Mouse (Mus musculus) CH12.LX (cell line): ENCODE measurements around the gene D17H6S53E. TPM values are rescaled to one million over a fixed set of nuclear protein-coding genes. Genes with fewer than 3 reads are reported as not detected.

ENCODE experiments used
- DNase-seq: peaks from one replicate; pipeline ENCODE4 v3.0.0-alpha.2; 2013; ENCODE audit errors: extremely low read depth
- H3K27ac ChIP-seq: 2 replicates; pipeline ENCODE4 v1.5.1; 2012; ENCODE audit warnings: low read depth, mild to moderate bottlenecking, control low read depth, moderate library complexity; ENCODE audit not compliant: insufficient read depth
- H3K27me3 ChIP-seq: replicated peaks from 2 replicates; pipeline ENCODE3; 2012; ENCODE audit warnings: inconsistent platforms
- H3K36me3 ChIP-seq, 2 experiments: replicated peaks in 1 of 2; 2 replicates each; pipeline versions ENCODE3 to v1.6.1; 2012; ENCODE audit warnings: inconsistent platforms in 1 of 2, low read length in 1 of 2, mild to moderate bottlenecking in 1 of 2, mixed read lengths in 1 of 2, moderate library complexity in 1 of 2; ENCODE audit not compliant: control insufficient read depth in 1 of 2, insufficient read depth in 1 of 2
- H3K4me1 ChIP-seq, 2 experiments: 2 replicates each; pipeline ENCODE4 v1.6.1; 2012; ENCODE audit warnings: inconsistent platforms in 1 of 2, moderate library complexity in 1 of 2; ENCODE audit not compliant: insufficient read depth in 2 of 2, control insufficient read depth in 1 of 2
- H3K4me2 ChIP-seq: 2 replicates; pipeline ENCODE4 v1.6.1; 2012; ENCODE audit warnings: low read depth, mild to moderate bottlenecking, control low read depth; ENCODE audit not compliant: poor library complexity, insufficient read depth, severe bottlenecking
- H3K4me3 ChIP-seq, 3 experiments: fragments of 150-350 bp in 1 of 3; sonication (generic) in 1 of 3; replicated peaks in 1 of 3; 2 replicates each; pipeline versions ENCODE3 to v1.5.1; 2011 to 2012; ENCODE audit warnings: low read depth in 2 of 3, low read length in 2 of 3, mild to moderate bottlenecking in 2 of 3, moderate library complexity in 2 of 3, control low read depth in 1 of 3, improper control_type of control experiment in 1 of 3, inconsistent platforms in 1 of 3, mixed read lengths in 1 of 3; ENCODE audit not compliant: poor library complexity in 1 of 3
- H3K79me2 ChIP-seq: replicated peaks from 2 replicates; pipeline ENCODE4 v1.6.1; 2012; ENCODE audit warnings: mild to moderate bottlenecking, moderate library complexity; ENCODE audit not compliant: control insufficient read depth, poor library complexity, insufficient read depth, severe bottlenecking; ENCODE audit errors: extremely low read depth
- H3K9ac ChIP-seq: 2 replicates; pipeline ENCODE4 v1.6.1; 2012; ENCODE audit warnings: low read depth, mild to moderate bottlenecking, control low read depth, moderate library complexity; ENCODE audit not compliant: insufficient read depth
- H3K9me3 ChIP-seq: replicated peaks from 2 replicates; pipeline ENCODE3; 2012; ENCODE audit warnings: low read length, inconsistent platforms, mixed read lengths
- CHD1 ChIP-seq: IDR thresholded peaks from 2 replicates; pipeline ENCODE4 v1.6.1; 2012; ENCODE audit warnings: low read depth, low read length, improper control_type of control experiment, inconsistent platforms
- E2F4 ChIP-seq: IDR thresholded peaks from 2 replicates; pipeline ENCODE4 v1.6.1; 2011; ENCODE audit warnings: low read depth, low read length, improper control_type of control experiment; ENCODE audit not compliant: insufficient replicate concordance
- ELF1 ChIP-seq: IDR thresholded peaks from 2 replicates; pipeline ENCODE4 v1.6.1; 2014; ENCODE audit warnings: low read depth, mild to moderate bottlenecking, inconsistent platforms, low read length, improper control_type of control experiment
- EP300 ChIP-seq: IDR thresholded peaks from 2 replicates; pipeline ENCODE4 v1.6.1; 2011; ENCODE audit warnings: low read length, improper control_type of control experiment
- ETS1 ChIP-seq: conservative IDR thresholded peaks from 2 replicates; pipeline ENCODE4 v1.6.1; 2012; ENCODE audit warnings: low read depth, mild to moderate bottlenecking, inconsistent platforms, low read length, improper control_type of control experiment, moderate library complexity
- GABPA ChIP-seq: IDR thresholded peaks from 2 replicates; pipeline ENCODE4 v1.6.1; 2012; ENCODE audit warnings: low read depth, low read length, improper control_type of control experiment, inconsistent platforms; ENCODE audit not compliant: insufficient replicate concordance
- HCFC1 ChIP-seq: IDR thresholded peaks from 2 replicates; pipeline ENCODE4 v1.6.1; 2012; ENCODE audit warnings: low read depth, mild to moderate bottlenecking, inconsistent platforms, low read length, improper control_type of control experiment
- IRF4 ChIP-seq: IDR thresholded peaks from 2 replicates; pipeline ENCODE4 v1.6.1; 2014; ENCODE audit warnings: low read depth, mild to moderate bottlenecking, inconsistent platforms, low read length, improper control_type of control experiment
- JUN ChIP-seq: IDR thresholded peaks from 2 replicates; pipeline ENCODE4 v1.6.1; 2011; ENCODE audit warnings: low read depth, mild to moderate bottlenecking, low read length, improper control_type of control experiment, moderate library complexity; ENCODE audit not compliant: insufficient read depth
- JUND ChIP-seq: conservative IDR thresholded peaks from 2 replicates; pipeline ENCODE4 v1.6.1; 2011; ENCODE audit warnings: low read depth, low read length, improper control_type of control experiment
- KAT2A ChIP-seq: IDR thresholded peaks from 2 replicates; pipeline ENCODE4 v1.6.1; 2012; ENCODE audit warnings: low read length, improper control_type of control experiment, inconsistent platforms; ENCODE audit not compliant: insufficient replicate concordance
- MAFK ChIP-seq: IDR thresholded peaks from 2 replicates; pipeline ENCODE4 v1.6.1; 2011; ENCODE audit warnings: low read length, improper control_type of control experiment; ENCODE audit not compliant: insufficient replicate concordance
- MAX ChIP-seq: IDR thresholded peaks from 2 replicates; pipeline ENCODE4 v1.6.1; 2011; ENCODE audit warnings: low read length, improper control_type of control experiment
- MAZ ChIP-seq: IDR thresholded peaks from 2 replicates; pipeline ENCODE4 v1.6.1; 2012; ENCODE audit warnings: low read depth, mild to moderate bottlenecking, inconsistent platforms, low read length, improper control_type of control experiment, moderate library complexity
- MXI1 ChIP-seq: IDR thresholded peaks from 2 replicates; pipeline ENCODE4 v1.6.1; 2011; ENCODE audit warnings: mild to moderate bottlenecking, low read depth, low read length, improper control_type of control experiment
- NELFE ChIP-seq: IDR thresholded peaks from 2 replicates; pipeline ENCODE4 v1.6.1; 2011; ENCODE audit warnings: low read depth, low read length, improper control_type of control experiment
- NRF1 ChIP-seq: IDR thresholded peaks from 2 replicates; pipeline ENCODE4 v1.6.1; 2014; ENCODE audit warnings: low read depth, mild to moderate bottlenecking, inconsistent platforms, low read length, improper control_type of control experiment, moderate library complexity
- POLR2A ChIP-seq: IDR thresholded peaks from 2 replicates; pipeline ENCODE4 v1.6.1; 2011; ENCODE audit warnings: low read depth, mild to moderate bottlenecking, improper control_type of control experiment, low read length
- RAD21 ChIP-seq: IDR thresholded peaks from 2 replicates; pipeline ENCODE4 v1.6.1; 2011; ENCODE audit warnings: low read depth, mild to moderate bottlenecking, low read length, improper control_type of control experiment, moderate library complexity
- RCOR1 ChIP-seq: conservative IDR thresholded peaks from 2 replicates; pipeline ENCODE4 v1.6.1; 2012; ENCODE audit warnings: low read depth, mild to moderate bottlenecking, inconsistent platforms, low read length, improper control_type of control experiment
- SIN3A ChIP-seq: IDR thresholded peaks from 2 replicates; pipeline ENCODE4 v1.6.1; 2012; ENCODE audit warnings: low read length, improper control_type of control experiment, inconsistent platforms
- SMC3 ChIP-seq: IDR thresholded peaks from 2 replicates; pipeline ENCODE4 v1.6.1; 2011; ENCODE audit warnings: low read depth, low read length, improper control_type of control experiment
- TBP ChIP-seq: conservative IDR thresholded peaks from 2 replicates; pipeline ENCODE4 v1.6.1; 2011; ENCODE audit warnings: low read depth, low read length, improper control_type of control experiment
- TCF12 ChIP-seq: IDR thresholded peaks from 2 replicates; pipeline ENCODE4 v1.6.1; 2014; ENCODE audit warnings: low read depth, mild to moderate bottlenecking, inconsistent platforms, low read length, improper control_type of control experiment
- UBTF ChIP-seq: IDR thresholded peaks from 2 replicates; pipeline ENCODE4 v1.6.1; 2012; ENCODE audit warnings: low read depth, mild to moderate bottlenecking, inconsistent platforms, low read length, improper control_type of control experiment, moderate library complexity
- USF1 ChIP-seq: IDR thresholded peaks from 2 replicates; pipeline ENCODE4 v1.6.1; 2014; ENCODE audit warnings: low read depth, mild to moderate bottlenecking, inconsistent platforms, low read length, improper control_type of control experiment
- USF2 ChIP-seq: conservative IDR thresholded peaks from 2 replicates; pipeline ENCODE4 v1.6.1; 2011; ENCODE audit warnings: low read depth, low read length, improper control_type of control experiment
- ZKSCAN1 ChIP-seq: IDR thresholded peaks from 2 replicates; pipeline ENCODE4 v1.6.1; 2012; ENCODE audit warnings: low read depth, inconsistent platforms, low read length, improper control_type of control experiment, borderline replicate concordance
- ZMIZ1 ChIP-seq: IDR thresholded peaks from 2 replicates; pipeline ENCODE4 v1.6.1; 2012; ENCODE audit warnings: low read depth, mild to moderate bottlenecking, inconsistent platforms, low read length, improper control_type of control experiment
- ZNF384 ChIP-seq: IDR thresholded peaks from 2 replicates; pipeline ENCODE4 v1.6.1; 2012; ENCODE audit warnings: low read depth, low read length, improper control_type of control experiment, inconsistent platforms
- dilution Hi-C: fragments of 300-500 bp; cut with MboI; formaldehyde crosslinking; loops from 2 replicates; pipeline ENCODE4 v1.14.3; 2020; ENCODE audit warnings: low sequenced_read_pairs; ENCODE audit not compliant: extremely low pct_unique_long_range_greater_than_20kb, extremely low pct_ligation_motif_present
- in situ Hi-C: fragments of 300-500 bp; cut with MboI; formaldehyde crosslinking; loops from 3 replicates; pipeline ENCODE4 v1.14.3; 2019; ENCODE audit warnings: low sequenced_read_pairs, low pct_ligation_motif_present, low pct_unique_long_range_greater_than_20kb, mixed read lengths
- polyA plus RNA-seq: library from polyadenylated mRNA; unstranded; fragments of >175 nt; gene quantifications from 2 replicates; pipeline ENCODE4 v1.2.1, GENCODE M21; 2012; ENCODE audit warnings: low read depth; ENCODE audit not compliant: insufficient read length
- total RNA-seq, 2 experiments: library from RNA; depleted of rRNA; stranded (reverse); fragments of 300-350 nt in 1 of 2; fragments of >200 nt in 1 of 2; gene quantifications; 2 replicates each; pipeline ENCODE4 v1.2.3; 2012 to 2014

The D17H6S53E gene
- total and polyA plus RNA-seq, 3 experiments, result 8.7 to 15.6 (median 11.9) TPM

GRCm38 (mm10) chr17:35120745-35121142 lies 5.4 kb upstream of the D17H6S53E start:
- TF ChIP-seq KAT2A, result no peak
- peak; percentile 41; the same call in 1 of the 2 replicates for TF ChIP-seq MXI1
- no peak for TF ChIP-seq JUND
- TF ChIP-seq TCF12, result no peak
- no peak for TF ChIP-seq SIN3A
- TF ChIP-seq NRF1, result no peak
- TF ChIP-seq NELFE, result no peak
- TF ChIP-seq, all 38 proteins: peak for 1
- Histone ChIP-seq H3K9ac (peak overlapping the region; percentile 95), H3K27ac (no peak overlapping the region), H3K36me3 (peaks cover 42 to 56% of the 10 kb centered on the region in 2 experiments), H3K4me3 (peak overlapping the region; percentile 81 to 98 (median 85)), H3K27me3 (no peaks in the 10 kb centered on the region), H3K79me2 (peaks cover 38% of the 10 kb centered on the region), H3K4me1 (peaks cover 0 to 50% of the 10 kb centered on the region in 2 experiments; a peak in 2 of 4 replicates), H3K9me3 (no peaks in the 10 kb centered on the region), H3K4me2 (peak overlapping the region; percentile 78)
- in situ Hi-C loops (no loop called here), dilution Hi-C loops (no loop called here)
- no peak for DNase-seq

- Histone ChIP-seq H3K27ac (peak within 1 kb of the TSS; percentile 83), H3K36me3 (peaks cover 37 to 51% of the 10 kb centered on the region in 2 experiments), H3K4me1 (peaks cover 0 to 45% of the 10 kb centered on the region in 2 experiments; a peak in 2 of 4 replicates), H3K9me3 (no peaks in the 10 kb centered on the region), H3K4me3 (peak within 1 kb of the TSS; percentile 95 to 99 (median 98)), H3K27me3 (no peaks in the 10 kb centered on the region), H3K9ac (peak within 1 kb of the TSS; percentile 95), H3K4me2 (peak within 1 kb of the TSS; percentile 78), H3K79me2 (peaks cover 38% of the 10 kb centered on the region)
- in situ Hi-C loops (no loop called here), dilution Hi-C loops (no loop called here)
- peak; percentile 99 for DNase-seq
- TF ChIP-seq USF1 (no peak), IRF4 (peak; percentile 8; the same call in 1 of the 2 replicates), ZMIZ1 (peak; percentile 66; the same call in 1 of the 2 replicates), EP300 (no peak), SMC3 (no peak), CHD1 (no peak), RAD21 (no peak), USF2 (no peak), ZKSCAN1 (no peak), MAX (0 out of 2 replicates have a peak, but pooled peaks have one; percentile 47), HCFC1 (peak; percentile 97), MAZ (peak; percentile 88), MXI1 (0 out of 2 replicates have a peak, but pooled peaks have one; percentile 9), POLR2A (peak; percentile 85), ELF1 (peak; percentile 99), GABPA (peak; percentile 57; the same call in 1 of the 2 replicates), NELFE (peak; percentile 77), MAFK (no peak), SIN3A (peak; percentile 93), RCOR1 (no peak), TCF12 (peak; percentile 69; the same call in 1 of the 2 replicates), ZNF384 (no peak), E2F4 (no peak), ETS1 (no peak), JUN (no peak), NRF1 (peak; percentile 88), UBTF (0 out of 2 replicates have a peak, but pooled peaks have one; percentile 46), TBP (peak; percentile 61; the same call in 1 of the 2 replicates)
Measured at GRCm38 (mm10) chr17:35121143-35121799, 4.9 kb upstream of the D17H6S53E start, which contains the start of gene Gpank1. TSS of gene Gpank1 (plus strand) at chr17:35121455.
